Mouse (Mus musculus): ENCODE measurements around the gene Znrf2.

- no peak for TF ChIP-seq GATA1 (IDR thresholded peaks at IDR 0.05; ENCODE audit: borderline replicate concordance, low read length)
- TF ChIP-seq FLI1 (IDR thresholded peaks at IDR 0.05; ENCODE audit: low read length), result no peak
Measured at GRCm38 (mm10) chr6:54900256-54900655, 83.5 kb downstream of the Znrf2 start.
